Mouse (Mus musculus) midbrain, postnatal 0 days (tissue): Measurements from ENCODE around the gene Cxcl2. TPM values are rescaled to one million over a fixed set of nuclear protein-coding genes. Genes with fewer than 3 reads are reported as not detected.
A peak's percentile ranks its signal among the peaks of the same experiment; 100 is the strongest.

ENCODE experiments used
- ATAC-seq: fragments of 200-750 bp; cut with Nextera tagmentation; 2 replicates; pipeline ENCODE4 v1.8.0; 2017; ENCODE audit warnings: moderate number of reproducible peaks, mild to moderate bottlenecking, moderate TSS enrichment, moderate library complexity; ENCODE audit not compliant: low FRiP score
- DNase-seq: peaks from one replicate; pipeline ENCODE4 v3.0.0-alpha.2; 2015; ENCODE audit warnings: low spot score
- H3K27ac ChIP-seq: fragments of 300-500 bp; sonication (generic); 2 replicates; pipeline ENCODE4 v1.5.1; 2014; ENCODE audit warnings: low read depth, mild to moderate bottlenecking, low read length, mixed read lengths
- H3K27me3 ChIP-seq: fragments of 300-500 bp; sonication (generic); 2 replicates; pipeline ENCODE4 v1.6.1; 2014; ENCODE audit warnings: low read length, control low read depth, mixed read lengths; ENCODE audit not compliant: insufficient read depth
- H3K36me3 ChIP-seq: fragments of 300-500 bp; sonication (generic); 2 replicates; pipeline ENCODE4 v1.6.1; 2014; ENCODE audit warnings: low read length, control low read depth, mixed read lengths; ENCODE audit not compliant: insufficient read depth
- H3K4me1 ChIP-seq: fragments of 300-500 bp; sonication (generic); 2 replicates; pipeline ENCODE4 v1.6.1; 2014; ENCODE audit warnings: mild to moderate bottlenecking, control low read depth, antibody characterized with exemption, low read length, mixed read lengths; ENCODE audit not compliant: insufficient read depth
- H3K4me2 ChIP-seq: fragments of 300-500 bp; sonication (generic); 2 replicates; pipeline ENCODE4 v1.6.1; 2014; ENCODE audit warnings: low read depth, mild to moderate bottlenecking, low read length, mixed read lengths; ENCODE audit not compliant: poor library complexity, severe bottlenecking
- H3K4me3 ChIP-seq: fragments of 300-500 bp; sonication (generic); 2 replicates; pipeline ENCODE4 v1.5.1; 2014; ENCODE audit warnings: low read depth, mild to moderate bottlenecking, low read length, moderate library complexity
- H3K9ac ChIP-seq: fragments of 300-500 bp; sonication (generic); replicated peaks from 2 replicates; pipeline ENCODE4 v1.6.1; 2014; ENCODE audit warnings: mild to moderate bottlenecking, low read length, moderate library complexity, mixed read lengths; ENCODE audit not compliant: poor library complexity, severe bottlenecking
- H3K9me3 ChIP-seq: fragments of 300-500 bp; sonication (generic); 2 replicates; pipeline ENCODE4 v1.6.1; 2016; ENCODE audit warnings: low read length, control low read depth
- CTCF ChIP-seq: IDR thresholded peaks from 2 replicates; pipeline ENCODE4 v1.5.1; 2016; ENCODE audit warnings: antibody characterized with exemption, mild to moderate bottlenecking
- WGBS: fragments of 180-500 bp; shearing (Covaris S2); extraction: QIAGEN DNeasy Blood & Tissue Kit; methylation state at CpG from one replicate; pipeline ENCODE4 v1.1.7; 2014; 5-methylcytosine and 5-hydroxymethylcytosine counted together
- polyA plus RNA-seq: library from polyadenylated mRNA; unstranded; fragments of >200 nt; fragmentation: Nextera tagmentation; extraction: Ambion mirVana; gene quantifications from 2 replicates; pipeline ENCODE4 v1.2.1, GENCODE M21; 2015
- total RNA-seq: library from RNA; depleted of rRNA; stranded (reverse); fragments of >200 nt; gene quantifications from 2 replicates; pipeline ENCODE4 v1.2.3, GENCODE M21; 2014

Cxcl2 gene
- total and polyA plus RNA-seq, 2 experiments from 2014 or later, result 0.14 TPM; not detected in 1

GRCm38 (mm10) chr5:90900147-90900546 is 3.5 kb upstream of the Cxcl2 start:
- Histone ChIP-seq H3K9me3 (no peaks in the 10 kb centered on the region), H3K4me3 (no peak overlapping the region), H3K4me1 (peaks cover 3% of the 10 kb centered on the region; the same call in 1 of the 2 replicates), H3K4me2 (no peak overlapping the region), H3K9ac (no peak overlapping the region), H3K36me3 (no peaks in the 10 kb centered on the region), H3K27me3 (no peaks in the 10 kb centered on the region), H3K27ac (no peak overlapping the region)
- no peak for TF ChIP-seq CTCF
- peak; percentile 48 for DNase-seq
- no peak for ATAC-seq
- 46% methylated on average over 7 of the region's 7 CpGs for WGBS

DNA sequence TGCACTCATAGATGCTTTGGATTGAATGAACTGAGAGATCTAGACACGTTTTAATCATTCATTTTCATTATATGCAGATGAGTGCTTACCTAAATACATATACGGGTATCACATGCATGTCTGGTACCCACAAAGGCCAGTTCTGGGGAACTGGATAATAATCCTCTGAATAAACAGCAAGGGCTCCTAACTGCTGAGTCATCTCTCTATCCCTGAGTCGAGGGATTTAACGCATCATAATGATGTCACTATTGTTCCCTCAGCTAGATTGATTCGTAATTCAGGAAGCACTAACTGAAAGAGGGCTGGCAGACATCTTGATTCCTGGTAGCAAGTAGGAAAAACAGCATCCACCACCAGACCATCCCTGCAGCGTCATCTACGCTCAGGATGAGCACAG is 3.0 kb upstream of the Cxcl2 start:
- H3K36me3 ChIP-seq, result no peaks in the 10 kb centered on the region
- H3K9me3 ChIP-seq, result no peaks in the 10 kb centered on the region
- peaks cover 3% of the 10 kb centered on the region; the same call in 1 of the 2 replicates for H3K4me1 ChIP-seq
- H3K9ac ChIP-seq, result no peak overlapping the region
- H3K4me2 ChIP-seq, result no peak overlapping the region
- peak; percentile 23 for DNase-seq
- H3K27me3 ChIP-seq, result no peaks in the 10 kb centered on the region
- 59% methylated on average over 7 of the region's 7 CpGs for WGBS
- no peak overlapping the region for H3K4me3 ChIP-seq
- no peak for TF ChIP-seq CTCF
- no peak for ATAC-seq
- H3K27ac ChIP-seq, result no peak overlapping the region

DNA sequence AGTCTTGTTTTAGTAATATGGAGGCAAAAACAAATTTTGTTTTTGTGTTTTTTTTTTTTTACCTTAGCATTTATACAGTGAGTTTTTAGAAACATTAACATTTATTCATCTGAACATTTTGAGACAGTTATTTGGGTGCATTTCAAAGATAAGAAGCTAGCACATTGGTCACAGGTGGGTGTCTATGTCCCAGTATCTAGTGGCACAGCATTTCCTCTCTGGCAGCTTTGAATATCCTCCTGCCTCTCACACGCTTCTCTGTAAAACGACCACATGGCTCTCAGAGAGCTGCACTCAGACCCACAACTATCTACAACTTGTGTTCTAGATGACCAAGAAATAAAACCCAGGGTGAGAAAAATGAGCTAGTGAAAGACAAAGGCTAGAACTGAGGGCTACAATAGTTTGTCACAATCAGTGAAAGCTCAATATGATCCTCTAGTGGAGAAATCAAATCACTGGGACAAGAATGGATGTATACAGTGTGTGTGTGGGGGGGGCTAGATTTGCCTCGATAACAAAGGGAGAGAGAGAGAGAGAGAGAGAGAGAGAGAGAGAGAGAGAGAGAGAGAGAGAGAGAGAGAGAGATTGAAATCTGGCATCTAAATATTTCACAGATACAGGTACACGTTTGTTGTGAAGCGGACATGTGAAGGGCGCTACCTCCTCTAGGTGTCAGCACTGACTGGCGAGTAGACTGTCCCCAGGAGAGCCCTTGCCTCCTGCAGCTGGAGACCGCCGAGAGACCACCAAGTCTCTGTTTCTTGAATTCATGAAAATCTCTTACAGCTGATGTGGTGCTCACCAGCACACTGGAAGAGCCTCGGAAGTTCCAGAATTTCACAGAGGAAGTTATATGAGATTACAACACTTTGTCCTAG is 1.1 kb upstream of the Cxcl2 start:
- Histone ChIP-seq H3K9ac (no peak overlapping the region), H3K27ac (no peak overlapping the region), H3K4me1 (peaks cover 3% of the 10 kb centered on the region; the same call in 1 of the 2 replicates), H3K9me3 (no peaks in the 10 kb centered on the region), H3K36me3 (no peaks in the 10 kb centered on the region), H3K27me3 (no peaks in the 10 kb centered on the region), H3K4me3 (peak overlapping the region; percentile 40), H3K4me2 (peak overlapping the region; percentile 92)
- WGBS, result 13% methylated on average over 10 of the region's 10 CpGs
- peak; percentile 60; the same call in 1 of the 2 replicates for ATAC-seq
- DNase-seq, result peak; percentile 38
- TF ChIP-seq CTCF, result peak; percentile 63

DNA sequence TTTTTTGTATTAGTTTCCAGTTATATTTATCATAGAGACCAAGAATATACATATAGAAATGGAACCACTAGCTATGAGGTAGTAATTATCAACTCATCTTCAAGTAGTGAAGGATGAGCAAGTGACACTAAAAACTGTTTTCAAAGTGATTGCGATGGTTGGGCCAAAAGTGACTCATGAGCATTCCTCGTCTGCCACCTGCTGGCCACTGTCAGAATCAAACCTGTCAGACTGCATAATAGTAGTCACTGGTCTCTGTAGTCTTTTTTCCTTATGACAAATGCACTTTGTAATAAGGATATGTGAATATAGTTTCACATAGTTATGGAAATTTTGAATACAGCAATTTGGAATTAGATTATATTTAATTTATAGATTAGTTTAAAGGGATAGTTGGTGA is 5.3 kb downstream of the Cxcl2 start:
- H3K27me3 ChIP-seq, result no peaks in the 10 kb centered on the region
- TF ChIP-seq CTCF, result peak; percentile 95
- ATAC-seq, result peak; percentile 65
- no peak overlapping the region for H3K27ac ChIP-seq
- WGBS, result 0% methylated on average over 2 of the region's 2 CpGs
- DNase-seq, result peak; percentile 87
- no peaks in the 10 kb centered on the region for H3K36me3 ChIP-seq
- no peak overlapping the region for H3K4me3 ChIP-seq
- no peak overlapping the region for H3K9ac ChIP-seq
- no peaks in the 10 kb centered on the region for H3K9me3 ChIP-seq
- H3K4me2 ChIP-seq, result no peak overlapping the region
- no peaks in the 10 kb centered on the region for H3K4me1 ChIP-seq

- H3K36me3 ChIP-seq, result no peaks in the 10 kb centered on the region
- no peak overlapping the region for H3K4me2 ChIP-seq
- no peak for ATAC-seq
- no peaks in the 10 kb centered on the region for H3K9me3 ChIP-seq
- DNase-seq, result no peak
- H3K27me3 ChIP-seq, result no peaks in the 10 kb centered on the region
- WGBS, result 78% methylated on average over 2 of the region's 2 CpGs
- no peak overlapping the region for H3K9ac ChIP-seq
- H3K4me1 ChIP-seq, result no peaks in the 10 kb centered on the region
- H3K4me3 ChIP-seq, result no peak overlapping the region
- no peak overlapping the region for H3K27ac ChIP-seq
- TF ChIP-seq CTCF, result no peak
Observed at GRCm38 (mm10) chr5:90919495-90919894, 15.8 kb downstream of the Cxcl2 start.

GRCm38 (mm10) chr5:90922958-90923357 is 19.3 kb downstream of the Cxcl2 start:
- H3K4me3 ChIP-seq, result no peak overlapping the region
- TF ChIP-seq CTCF, result no peak
- DNase-seq, result no peak
- H3K4me1 ChIP-seq, result no peaks in the 10 kb centered on the region
- H3K27me3 ChIP-seq, result no peaks in the 10 kb centered on the region
- H3K4me2 ChIP-seq, result no peak overlapping the region
- no peaks in the 10 kb centered on the region for H3K9me3 ChIP-seq
- H3K9ac ChIP-seq, result no peak overlapping the region
- H3K36me3 ChIP-seq, result no peaks in the 10 kb centered on the region
- H3K27ac ChIP-seq, result no peak overlapping the region
- 97% methylated on average over 4 of the region's 4 CpGs for WGBS
- ATAC-seq, result no peak
